Mouse (Mus musculus) midbrain, embryonic 16.5 days (tissue): Measurements from ENCODE around the gene Gm49373. TPM values are rescaled to one million over a fixed set of nuclear protein-coding genes. Genes with fewer than 3 reads are reported as not detected.
A peak's percentile ranks its signal among the peaks of the same experiment; 100 is the strongest.

Experiments used
- ATAC-seq: fragments of 200-750 bp; cut with Nextera tagmentation; 2 replicates; pipeline ENCODE4 v1.8.0; 2017; ENCODE audit warnings: moderate TSS enrichment
- H3K27ac ChIP-seq: fragments of 300-500 bp; sonication (generic); 2 replicates; pipeline ENCODE4 v1.5.1; 2014; ENCODE audit warnings: mild to moderate bottlenecking, low read length, mixed read lengths
- H3K27me3 ChIP-seq: fragments of 300-500 bp; sonication (generic); 2 replicates; pipeline ENCODE4 v1.6.1; 2014; ENCODE audit warnings: low read depth, low read length, mixed read lengths; ENCODE audit not compliant: control insufficient read depth, insufficient read depth
- H3K36me3 ChIP-seq: fragments of 300-500 bp; sonication (generic); 2 replicates; pipeline ENCODE4 v1.6.1; 2014; ENCODE audit warnings: mild to moderate bottlenecking, low read length, moderate library complexity, mixed read lengths; ENCODE audit not compliant: control insufficient read depth, insufficient read depth
- H3K4me1 ChIP-seq: fragments of 300-500 bp; sonication (generic); 2 replicates; pipeline ENCODE4 v1.6.1; 2014; ENCODE audit warnings: mild to moderate bottlenecking, low read length, mixed read lengths; ENCODE audit not compliant: control insufficient read depth, insufficient read depth
- H3K4me2 ChIP-seq: fragments of 300-500 bp; sonication (generic); 2 replicates; pipeline ENCODE4 v1.6.1; 2014; ENCODE audit warnings: mild to moderate bottlenecking, low read length, mixed read lengths
- H3K4me3 ChIP-seq: fragments of 300-500 bp; sonication (generic); 2 replicates; pipeline ENCODE4 v1.5.1; 2014; ENCODE audit warnings: low read depth, mild to moderate bottlenecking, low read length, moderate library complexity, mixed read lengths
- H3K9ac ChIP-seq: fragments of 300-500 bp; sonication (generic); 2 replicates; pipeline ENCODE4 v1.6.1; 2014; ENCODE audit warnings: low read depth, low read length, mixed read lengths
- H3K9me3 ChIP-seq: fragments of 300-500 bp; sonication (generic); replicated peaks from 2 replicates; pipeline ENCODE4 v1.6.1; 2014; ENCODE audit warnings: mild to moderate bottlenecking, low read length, mixed read lengths; ENCODE audit not compliant: control insufficient read depth, poor library complexity, severe bottlenecking
- WGBS: fragments of 180-500 bp; shearing (Covaris S2); extraction: QIAGEN DNeasy Blood & Tissue Kit; methylation state at CpG from one replicate; pipeline ENCODE4 v1.1.7; 2014; 5-methylcytosine and 5-hydroxymethylcytosine counted together
- polyA plus RNA-seq: library from polyadenylated mRNA; unstranded; fragments of >200 nt; fragmentation: Nextera tagmentation; extraction: Ambion mirVana; gene quantifications from 2 replicates; pipeline ENCODE4 v1.2.1, GENCODE M21; 2015

The Gm49373 gene
- polyA plus RNA-seq, 1 experiment from 2014 or later = 1.9 TPM

- H3K27ac ChIP-seq = no peak overlapping the region
- no peaks in the 10 kb centered on the region for H3K27me3 ChIP-seq
- no peaks in the 10 kb centered on the region for H3K4me1 ChIP-seq
- no peaks in the 10 kb centered on the region for H3K9me3 ChIP-seq
- ATAC-seq = no peak
- no peak overlapping the region for H3K4me2 ChIP-seq
- no peak overlapping the region for H3K9ac ChIP-seq
- no peaks in the 10 kb centered on the region for H3K36me3 ChIP-seq
- H3K4me3 ChIP-seq = no peak overlapping the region
- 89% methylated on average over 6 of the region's 6 CpGs for WGBS
Measured at GRCm38 (mm10) chr9:21104814-21105213, 31.9 kb upstream of the Gm49373 start.

GRCm38 (mm10) chr9:21102076-21102475 is 29.2 kb upstream of the Gm49373 start:
- Histone ChIP-seq H3K9ac (no peak overlapping the region), H3K4me1 (no peaks in the 10 kb centered on the region), H3K27ac (no peak overlapping the region), H3K9me3 (no peaks in the 10 kb centered on the region), H3K27me3 (no peaks in the 10 kb centered on the region), H3K4me3 (no peak overlapping the region), H3K4me2 (no peak overlapping the region), H3K36me3 (no peaks in the 10 kb centered on the region)
- no peak for ATAC-seq
- 87% methylated on average over 2 of the region's 2 CpGs for WGBS

DNA sequence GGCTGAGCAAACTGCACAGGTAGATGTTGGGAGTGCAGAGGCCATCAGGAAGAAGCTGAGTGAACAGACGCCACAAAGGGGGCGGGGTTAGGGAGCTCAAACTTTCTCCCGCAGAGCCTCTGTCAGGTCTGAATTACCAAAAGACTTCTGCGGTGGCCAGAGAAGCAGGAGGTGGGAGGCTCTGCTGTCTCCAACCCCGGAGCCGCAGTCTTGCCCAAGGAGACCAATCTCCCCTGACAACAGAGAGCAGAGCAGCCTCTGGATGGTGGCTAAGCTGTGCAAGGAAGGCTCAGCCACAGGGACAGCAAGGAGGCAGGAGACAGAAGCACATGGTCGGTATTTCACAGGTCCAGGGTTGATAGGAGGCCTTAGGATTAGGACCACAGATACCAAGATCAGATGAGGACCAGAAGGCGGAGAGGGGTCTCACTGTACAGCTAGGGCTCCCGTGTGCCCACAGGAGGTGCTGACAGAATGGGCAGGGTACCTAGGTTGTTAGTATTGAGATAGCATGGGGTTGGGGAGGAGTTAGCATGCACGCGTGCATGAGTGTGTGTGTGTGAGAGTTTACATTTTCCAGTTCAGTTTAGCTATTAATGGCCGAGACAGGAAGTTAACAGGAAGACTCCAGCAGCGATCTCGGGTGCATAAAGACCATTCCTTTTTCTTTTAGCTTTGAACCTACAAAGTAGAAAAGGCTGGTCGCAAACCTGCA is 27.7 kb upstream of the Gm49373 start:
- H3K36me3 ChIP-seq = no peaks in the 10 kb centered on the region
- no peaks in the 10 kb centered on the region for H3K9me3 ChIP-seq
- no peak overlapping the region for H3K4me2 ChIP-seq
- H3K27ac ChIP-seq = no peak overlapping the region
- H3K9ac ChIP-seq = no peak overlapping the region; the same call in 1 of the 2 replicates
- 0 out of 2 replicates have a peak, but pooled peaks have one; percentile 17 for ATAC-seq
- 38% methylated on average over 15 of the region's 15 CpGs for WGBS
- no peaks in the 10 kb centered on the region for H3K4me1 ChIP-seq
- no peak overlapping the region for H3K4me3 ChIP-seq
- H3K27me3 ChIP-seq = no peaks in the 10 kb centered on the region

GRCm38 (mm10) chr9:21097793-21098192 is 24.9 kb upstream of the Gm49373 start:
- no peak overlapping the region for H3K4me3 ChIP-seq

GRCm38 (mm10) chr9:21095958-21096357 is 23.1 kb upstream of the Gm49373 start:
- no peaks in the 10 kb centered on the region for H3K36me3 ChIP-seq
- H3K9me3 ChIP-seq = no peaks in the 10 kb centered on the region
- H3K4me2 ChIP-seq = no peak overlapping the region
- H3K27me3 ChIP-seq = no peaks in the 10 kb centered on the region
- peaks cover under 1% of the 10 kb centered on the region; the same call in 1 of the 2 replicates for H3K4me1 ChIP-seq
- 53% methylated on average over 4 of the region's 4 CpGs for WGBS
- H3K9ac ChIP-seq = no peak overlapping the region
- H3K27ac ChIP-seq = no peak overlapping the region
- ATAC-seq = no peak
- no peak overlapping the region for H3K4me3 ChIP-seq

More at GRCm38 (mm10) chr9:21097793-21098192, 24.9 kb upstream of the Gm49373 start:
- no peaks in the 10 kb centered on the region for H3K27me3 ChIP-seq
- no peak overlapping the region for H3K27ac ChIP-seq
- no peak overlapping the region for H3K4me2 ChIP-seq
- WGBS = 89% methylated on average over 8 of the region's 8 CpGs
- H3K9ac ChIP-seq = no peak overlapping the region
- no peaks in the 10 kb centered on the region for H3K36me3 ChIP-seq
- H3K4me1 ChIP-seq = no peaks in the 10 kb centered on the region
- no peak for ATAC-seq
- no peaks in the 10 kb centered on the region for H3K9me3 ChIP-seq

DNA sequence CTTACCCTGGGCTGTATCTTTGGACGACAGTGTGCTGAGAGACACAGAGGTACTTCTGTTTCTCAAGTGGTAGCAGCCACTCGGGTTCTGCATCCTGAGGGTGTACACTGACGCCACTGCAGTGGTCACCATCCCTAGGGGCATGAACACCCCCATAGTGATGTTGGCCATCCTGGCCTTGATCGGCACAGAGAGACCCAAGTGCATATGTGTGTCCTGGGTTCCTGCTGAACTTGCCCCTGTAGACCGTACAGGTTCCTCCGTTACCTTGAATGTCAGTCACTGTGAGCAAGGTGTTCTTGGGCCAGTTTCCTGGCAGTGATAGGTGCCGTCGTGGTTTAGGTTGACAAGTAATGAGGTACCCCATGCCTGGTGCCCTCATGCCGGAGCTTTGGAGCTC is 20.5 kb upstream of the Gm49373 start:
- peaks cover 10% of the 10 kb centered on the region for H3K4me1 ChIP-seq
- 95% methylated on average over 9 of the region's 9 CpGs for WGBS
- peaks cover 6% of the 10 kb centered on the region for H3K36me3 ChIP-seq
- H3K9ac ChIP-seq = no peak overlapping the region
- H3K27me3 ChIP-seq = no peaks in the 10 kb centered on the region
- H3K27ac ChIP-seq = no peak overlapping the region
- no peaks in the 10 kb centered on the region for H3K9me3 ChIP-seq
- H3K4me2 ChIP-seq = no peak overlapping the region
- ATAC-seq = no peak
- H3K4me3 ChIP-seq = no peak overlapping the region

GRCm38 (mm10) chr9:21091707-21092320 is 18.9 kb upstream of the Gm49373 start, which contains the start of the genes Gm38431 and Raver1:
Gene Gm38431 (minus strand): TSS chr9:21091997.
Gene Raver1 (minus strand): TSS chr9:21092008.
- peak; percentile 99 for ATAC-seq
- under 1% methylated on average over 54 of the region's 54 CpGs for WGBS
- H3K27ac ChIP-seq = peak within 1 kb of the TSS; percentile 92
- no peaks in the 10 kb centered on the region for H3K27me3 ChIP-seq
- peak within 1 kb of the TSS; percentile 71 for H3K4me3 ChIP-seq
- no peaks in the 10 kb centered on the region for H3K9me3 ChIP-seq
- H3K4me2 ChIP-seq = peak within 1 kb of the TSS; percentile 70
- peaks cover 6% of the 10 kb centered on the region for H3K36me3 ChIP-seq
- peak within 1 kb of the TSS; percentile 81 for H3K9ac ChIP-seq
- H3K4me1 ChIP-seq = peaks cover 10% of the 10 kb centered on the region

- Histone ChIP-seq H3K27ac (peak overlapping the region; percentile 92), H3K4me1 (peaks cover 10% of the 10 kb centered on the region), H3K27me3 (no peaks in the 10 kb centered on the region), H3K9me3 (no peaks in the 10 kb centered on the region), H3K4me3 (peak overlapping the region; percentile 71), H3K9ac (peak overlapping the region; percentile 81), H3K4me2 (peak overlapping the region; percentile 70), H3K36me3 (peaks cover 11% of the 10 kb centered on the region)
- 3% methylated on average over 24 of the region's 24 CpGs for WGBS
- no peak for ATAC-seq
Measured at GRCm38 (mm10) chr9:21090972-21091706, 18.2 kb upstream of the Gm49373 start.
